Mouse (Mus musculus) NIH3T3 (cell line): ENCODE results near the gene Aip.

ENCODE experiments used
- DNase-seq: peaks from one replicate; pipeline ENCODE4 v3.0.0-alpha.2; 2012; ENCODE audit warnings: low read depth

The Aip gene

DNA sequence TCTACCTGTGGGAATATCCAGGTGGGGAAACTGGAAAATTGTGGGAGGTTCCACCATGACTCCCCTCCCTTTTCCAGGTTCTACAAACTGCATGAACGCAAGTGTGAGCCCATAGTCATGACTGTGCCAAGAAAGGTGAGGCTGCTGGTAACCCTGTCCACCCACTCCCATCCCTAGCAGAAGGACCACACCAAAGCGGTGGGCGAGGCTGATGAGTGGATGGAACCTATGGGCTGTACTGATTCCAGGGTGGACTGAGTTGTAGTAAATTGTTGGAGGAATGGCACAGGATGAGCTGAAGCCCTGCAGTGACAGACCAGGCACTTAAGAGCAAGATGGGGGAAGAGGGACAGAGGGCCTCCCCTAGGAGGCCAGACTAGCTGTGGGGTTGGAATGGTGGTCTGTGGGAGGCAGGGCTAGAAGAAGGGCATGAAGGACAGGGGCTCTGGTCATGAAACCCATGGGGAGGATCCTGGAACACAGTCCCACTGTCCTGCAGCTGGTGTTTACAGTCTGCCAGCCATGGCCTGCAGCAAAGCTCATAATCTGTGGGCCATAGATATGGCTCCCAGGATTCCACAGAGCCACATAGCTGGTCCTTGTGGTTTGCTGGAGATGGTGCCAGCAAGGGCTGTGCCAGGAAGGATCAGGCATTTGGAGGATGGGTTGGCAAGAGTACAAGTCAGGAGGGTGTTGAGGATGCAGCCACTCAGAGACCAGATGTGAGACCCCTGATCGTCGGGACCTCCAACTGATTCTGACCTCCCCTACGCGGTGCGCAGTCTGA is 27.0 kb upstream of the Aip start:
- no peak for DNase-seq

DNA sequence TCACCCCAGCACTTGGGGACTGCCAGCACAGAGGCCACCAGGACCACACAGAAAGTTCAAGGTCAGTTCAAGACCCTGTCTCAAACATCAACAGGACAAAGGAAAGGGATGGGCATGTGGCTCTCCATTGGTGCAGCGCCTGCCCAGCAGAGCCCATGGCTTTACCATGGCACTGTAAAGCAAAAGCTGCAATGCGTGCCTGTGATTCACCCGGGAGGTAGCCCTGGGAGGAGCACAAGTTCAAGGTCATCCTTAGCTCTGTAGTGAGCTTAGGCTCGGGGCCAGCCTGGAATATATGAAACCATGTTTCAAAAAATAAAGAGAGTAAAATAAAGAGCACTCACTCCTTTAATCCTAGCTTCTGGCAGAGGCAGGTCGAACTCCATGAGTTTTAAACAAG is 26.2 kb upstream of the Aip start:
- no peak for DNase-seq

DNA sequence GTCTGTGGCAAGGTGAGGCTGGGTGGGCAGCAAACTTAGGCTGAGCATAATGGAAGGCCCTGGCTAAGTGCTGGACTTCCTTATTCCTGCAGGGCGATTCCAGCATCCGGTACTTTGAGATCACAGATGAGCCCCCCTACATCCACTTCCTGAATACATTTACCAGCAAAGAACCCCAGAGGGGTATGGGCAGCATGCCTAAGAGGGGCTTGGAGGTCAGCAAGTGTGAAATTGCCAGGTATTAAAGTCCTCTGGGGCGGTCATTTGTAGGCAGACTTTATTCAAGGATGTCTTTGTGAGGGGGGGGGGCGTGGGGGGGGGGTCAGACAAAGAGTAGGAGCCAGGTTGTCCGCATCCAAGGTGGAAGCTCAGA is 25.8 kb upstream of the Aip start:
- DNase-seq = no peak

DNA sequence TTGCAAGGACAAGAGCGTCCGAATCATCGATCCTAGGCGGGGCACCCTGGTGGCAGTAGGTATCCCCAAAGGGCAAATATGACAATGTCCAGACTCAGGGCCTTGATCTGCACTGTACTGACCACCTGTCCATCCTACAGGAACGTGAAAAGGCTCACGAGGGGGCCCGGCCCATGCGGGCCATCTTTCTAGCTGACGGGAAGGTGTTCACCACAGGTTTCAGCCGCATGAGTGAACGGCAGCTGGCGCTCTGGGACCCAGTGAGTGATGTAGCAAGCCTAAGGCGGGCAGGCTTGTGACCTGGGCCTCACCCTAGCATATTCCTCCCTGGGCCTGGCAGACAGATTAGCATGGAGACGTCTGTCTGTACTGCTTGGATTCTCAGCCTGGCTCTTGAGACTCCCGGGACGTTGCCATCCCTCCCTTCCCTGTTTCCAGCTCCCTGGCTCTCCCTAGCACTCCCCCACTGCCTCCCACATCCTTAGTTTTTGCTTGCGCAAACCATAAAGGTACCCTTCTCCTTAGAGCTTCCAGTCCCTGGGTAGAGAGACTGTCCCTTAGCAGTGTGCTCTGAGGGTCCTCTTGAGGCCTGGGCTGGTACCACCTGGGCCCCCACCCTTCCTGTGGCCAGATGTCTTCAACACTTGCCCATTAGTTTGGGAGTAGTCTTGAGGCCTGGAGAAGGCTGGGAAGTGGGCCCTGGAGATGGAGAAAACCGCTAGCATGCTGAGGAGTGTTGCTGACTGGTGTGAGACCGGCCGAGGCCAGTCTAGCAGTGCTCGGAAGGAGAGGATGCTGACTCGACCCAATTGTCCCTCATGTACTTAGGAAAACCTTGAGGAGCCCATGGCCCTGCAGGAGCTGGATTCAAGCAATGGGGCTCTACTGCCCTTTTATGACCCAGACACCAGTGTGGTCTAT is 25.2 kb upstream of the Aip start:
- no peak for DNase-seq

DNA sequence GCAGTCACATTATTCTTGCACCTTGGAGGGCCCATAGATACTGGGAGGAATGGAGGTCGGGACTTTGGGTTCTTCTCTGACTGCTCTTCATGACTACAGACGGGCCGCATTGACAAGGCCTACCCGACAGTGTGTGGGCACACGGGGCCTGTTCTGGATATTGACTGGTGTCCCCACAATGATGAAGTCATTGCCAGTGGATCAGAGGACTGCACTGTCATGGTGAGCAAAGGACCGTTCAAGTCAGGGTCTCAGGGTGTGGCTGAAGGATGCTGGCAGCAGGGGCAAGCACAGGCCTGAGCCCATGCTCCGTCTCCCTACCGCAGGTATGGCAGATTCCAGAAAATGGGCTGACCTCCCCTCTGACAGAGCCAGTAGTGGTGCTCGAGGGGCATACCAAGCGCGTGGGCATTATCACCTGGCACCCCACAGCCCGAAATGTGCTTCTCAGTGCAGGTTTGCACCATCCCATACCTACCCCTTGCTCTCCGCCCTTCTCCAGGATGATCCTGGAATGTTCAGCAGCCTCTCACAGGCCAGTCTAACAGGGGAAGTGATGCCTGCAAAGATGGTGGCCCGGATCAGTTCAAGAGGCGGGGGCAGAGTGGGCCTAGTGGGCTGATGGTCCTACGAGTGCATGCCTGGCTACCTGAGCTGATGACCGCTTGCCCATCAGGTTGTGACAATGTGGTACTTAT is 24.3 kb upstream of the Aip start:
- DNase-seq = no peak

DNA sequence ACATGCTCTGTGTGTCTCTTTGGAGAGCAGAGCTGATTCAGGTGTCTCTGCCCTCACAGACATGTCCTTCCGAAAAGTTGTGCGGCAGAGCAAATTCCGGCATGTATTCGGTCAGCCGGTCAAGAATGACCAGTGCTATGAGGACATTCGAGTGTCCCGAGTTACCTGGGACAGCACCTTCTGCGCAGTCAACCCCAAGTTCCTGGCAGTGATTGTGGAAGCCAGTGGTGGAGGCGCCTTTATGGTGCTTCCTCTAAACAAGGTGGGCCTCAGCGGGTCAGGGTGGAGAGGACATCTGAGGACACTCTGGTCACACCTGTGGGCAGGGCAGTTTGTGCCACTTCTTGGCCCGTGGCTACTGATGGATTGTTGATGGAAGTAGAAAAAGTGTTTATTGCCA is 23.6 kb upstream of the Aip start:
- DNase-seq = no peak

DNA sequence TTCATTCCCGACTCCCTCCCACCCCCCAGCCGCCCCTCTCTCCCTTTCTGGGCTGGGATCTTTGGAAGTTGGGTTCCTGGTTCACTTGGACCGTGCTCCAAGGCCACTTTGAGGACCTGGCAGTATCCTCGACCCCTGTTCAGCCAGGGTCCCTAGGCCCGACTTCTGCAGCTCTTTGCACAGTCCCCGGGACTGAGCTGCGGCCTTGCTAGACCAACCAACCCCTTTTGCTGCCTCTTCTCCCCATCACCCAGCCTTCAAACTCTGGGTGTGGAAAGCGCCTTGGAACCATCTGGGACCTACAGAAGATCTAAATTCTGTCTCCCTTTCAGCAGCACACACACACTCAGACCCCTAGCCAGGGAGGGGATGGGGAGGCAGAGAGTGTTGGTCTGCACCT is 23.2 kb upstream of the Aip start:
- DNase-seq = peak; percentile 46

DNA sequence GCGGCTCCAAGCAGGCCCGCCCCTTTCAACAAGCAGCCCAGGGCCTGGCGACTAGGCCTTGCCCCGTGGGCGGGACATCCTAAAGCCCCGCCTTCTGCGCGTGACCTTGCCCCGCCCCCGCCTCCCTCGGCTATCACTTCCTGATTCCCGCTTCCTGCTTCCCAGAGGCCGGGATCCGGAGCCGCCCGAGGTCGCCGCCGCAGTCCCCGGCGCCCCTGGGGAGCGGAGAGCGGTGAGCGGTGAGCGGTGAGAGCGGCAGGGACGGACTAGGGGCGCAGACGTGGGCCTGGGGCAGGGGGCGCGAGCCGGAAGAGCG is 22.8 kb upstream of the Aip start, which contains the start of gene Coro1b:
Coro1b (plus strand) TSS at position 129 of the 316 bp plus-strand sequence.
- peak; percentile 99 for DNase-seq

DNA sequence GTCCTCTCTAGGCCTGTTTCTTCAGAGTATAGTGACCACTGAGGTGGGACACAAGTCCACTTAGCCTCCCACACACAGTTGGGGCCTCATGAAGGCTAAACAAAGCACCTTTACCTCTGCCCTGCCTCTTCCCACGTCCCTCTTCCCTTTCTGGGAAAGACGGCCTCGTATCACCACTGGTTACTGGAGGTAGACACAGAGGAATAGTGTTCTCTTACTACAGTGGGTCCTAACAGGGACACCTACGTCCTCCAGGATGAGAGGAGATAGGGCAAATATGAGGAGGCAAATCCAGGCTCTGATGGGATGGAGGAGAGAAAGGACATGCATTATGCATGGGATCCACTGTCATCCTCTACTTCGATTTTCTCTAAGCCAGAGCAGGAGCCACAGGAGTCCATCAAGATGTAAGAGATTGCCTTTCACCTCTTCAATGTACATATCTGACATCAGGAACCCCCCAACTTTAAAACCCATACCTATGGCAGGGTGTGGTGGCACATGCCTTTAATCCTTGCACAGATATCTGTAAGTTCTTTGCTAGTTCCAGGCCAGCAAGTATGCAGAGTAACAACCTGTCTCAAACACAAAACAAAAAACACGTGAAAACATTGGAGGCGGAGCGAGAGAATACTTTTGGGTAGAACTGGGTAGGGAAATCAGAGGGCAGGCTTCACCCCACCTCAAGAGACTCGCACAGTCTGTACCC is 22.3 kb upstream of the Aip start:
- no peak for DNase-seq

DNA sequence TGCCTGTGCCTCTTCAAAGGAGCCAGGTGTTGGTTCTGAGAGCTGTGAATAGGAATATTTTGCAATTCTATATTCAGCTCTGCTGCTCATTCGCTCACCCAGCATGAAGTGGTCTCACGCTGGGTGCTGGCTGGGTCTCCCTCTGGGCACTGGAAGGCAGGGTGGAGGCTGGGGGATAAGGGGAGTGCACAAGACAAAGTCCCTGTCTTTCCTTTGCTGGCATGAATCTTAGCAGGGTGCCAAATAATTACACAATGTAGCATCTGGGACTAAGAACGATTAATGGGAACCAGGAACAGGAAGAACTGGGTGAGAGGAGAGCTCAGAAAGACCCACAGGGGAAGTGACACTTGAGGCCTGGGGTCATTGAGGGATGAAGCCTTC is 21.4 kb upstream of the Aip start:
- no peak for DNase-seq

DNA sequence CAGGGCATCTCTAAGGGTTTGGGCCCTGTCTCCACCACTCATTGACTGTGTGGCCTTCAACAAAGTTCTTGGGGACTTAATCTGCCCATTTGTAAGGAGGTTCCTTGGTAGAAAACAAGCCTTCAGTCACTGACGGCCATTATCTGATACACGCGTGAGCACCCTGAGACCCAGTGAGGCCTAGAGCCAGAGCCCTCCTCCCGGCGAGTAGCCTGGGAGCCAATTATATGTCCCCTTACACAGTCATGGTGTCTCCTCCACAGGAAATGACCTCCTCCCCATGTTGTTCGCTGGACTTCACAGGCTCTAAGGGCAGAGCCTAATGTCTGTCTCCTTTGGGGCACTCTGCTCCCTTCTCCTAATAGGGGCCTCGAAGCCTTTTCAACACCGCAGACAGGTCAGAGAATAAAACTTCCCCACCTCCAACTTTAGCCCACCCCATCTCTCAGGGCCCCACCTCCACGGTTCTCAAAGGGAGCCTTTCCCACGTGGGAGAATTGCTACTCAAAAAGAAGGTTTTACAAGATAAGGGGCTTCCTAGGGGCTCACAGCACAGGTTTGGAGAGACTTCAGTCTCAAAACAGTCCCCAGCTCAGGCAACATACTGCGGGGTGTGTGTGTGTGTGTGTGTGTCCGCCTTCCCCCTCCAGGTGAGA is 20.8 kb upstream of the Aip start:
- DNase-seq = no peak

DNA sequence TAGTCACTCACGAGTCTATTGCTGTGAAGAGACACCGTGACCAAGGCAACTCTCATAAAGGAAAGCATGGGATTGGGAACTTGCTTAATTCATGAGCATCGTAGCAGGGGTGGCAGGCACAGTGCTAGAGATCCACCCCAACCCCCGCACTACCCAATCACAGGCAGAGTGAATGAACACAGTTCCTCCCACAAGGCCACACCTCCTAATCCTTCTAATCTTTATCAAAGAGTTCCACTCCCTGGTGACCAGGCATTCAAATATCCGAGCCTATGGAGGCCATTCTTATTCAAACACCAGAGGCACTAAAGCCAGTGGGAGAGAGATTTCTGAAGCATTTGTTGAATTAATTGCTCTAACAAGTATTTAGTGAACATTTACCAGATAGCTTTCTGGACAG is 20.3 kb upstream of the Aip start:
- DNase-seq = no peak

DNA sequence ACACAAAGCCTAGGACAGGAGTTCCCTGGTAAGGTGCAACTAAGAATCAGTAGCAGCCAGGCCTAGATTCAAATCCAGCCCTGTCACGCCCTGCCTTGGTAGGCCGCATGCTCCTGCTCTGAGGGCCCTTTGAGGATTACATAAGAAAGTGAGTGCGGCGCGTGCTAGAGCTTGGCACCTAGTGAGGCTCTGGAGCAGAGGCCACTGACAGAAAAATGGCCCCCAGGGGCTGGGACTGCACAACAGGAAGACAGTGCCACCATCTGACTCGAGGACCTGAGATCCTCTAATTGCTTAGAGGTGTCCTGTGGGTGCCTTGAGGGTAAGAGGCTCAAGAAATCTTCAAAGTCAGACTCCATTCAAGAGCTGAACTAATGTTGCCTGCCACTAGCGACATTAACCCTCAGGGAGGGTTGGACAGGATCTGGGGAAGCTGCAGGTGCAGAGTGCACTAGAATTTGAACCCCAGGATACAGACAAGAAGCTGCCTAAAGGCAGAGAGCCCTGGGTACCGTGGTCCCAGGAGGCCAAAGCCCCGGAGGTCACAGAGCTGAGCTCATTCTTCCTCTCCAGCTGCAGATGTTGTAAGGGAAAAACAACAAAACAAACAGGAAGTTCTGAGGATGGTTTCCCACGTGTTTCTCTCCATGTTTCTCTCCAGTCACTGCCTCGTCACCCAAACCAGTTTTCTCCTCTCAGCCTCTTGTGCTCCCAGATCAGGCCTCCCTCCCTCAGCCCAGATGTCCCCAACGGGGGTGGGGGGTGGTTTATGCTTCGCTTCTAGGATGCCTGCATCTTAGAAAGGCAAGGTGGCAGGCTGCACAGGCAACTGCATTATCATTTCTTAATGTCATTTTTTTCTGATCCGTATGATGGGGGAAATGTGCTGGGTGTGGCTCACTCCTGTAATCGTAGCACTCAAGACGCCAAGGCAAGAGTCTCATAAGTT is 19.2 kb upstream of the Aip start:
- DNase-seq = no peak

DNA sequence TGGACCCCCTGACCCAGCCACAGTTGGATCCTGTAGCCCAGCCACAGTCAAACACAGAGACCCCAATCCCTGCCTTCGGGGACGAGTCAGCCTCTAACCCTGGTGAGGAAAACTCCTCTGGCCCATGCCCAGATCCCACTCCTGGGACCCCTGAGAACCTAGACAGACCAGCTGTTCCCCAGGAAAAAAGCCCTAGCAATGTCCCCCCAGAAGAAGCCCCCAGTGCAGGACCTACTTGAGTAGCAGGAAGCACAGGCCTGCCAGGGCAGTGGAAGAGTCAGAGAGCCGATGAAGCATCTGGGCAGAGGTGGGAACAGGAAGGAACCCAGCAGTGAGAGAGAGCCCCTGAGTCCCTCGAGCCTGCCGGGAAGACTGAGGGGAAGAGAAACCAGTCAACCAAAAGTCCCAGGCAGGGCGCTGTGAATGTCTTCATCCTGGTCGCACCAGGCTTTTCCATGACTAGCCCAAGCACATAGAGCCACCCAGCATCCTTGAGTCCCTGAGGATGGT is 18.2 kb upstream of the Aip start, which contains the start of gene Cabp4:
Cabp4 (minus strand) TSS at position 275 of the 510 bp plus-strand sequence.
- DNase-seq = no peak

DNA sequence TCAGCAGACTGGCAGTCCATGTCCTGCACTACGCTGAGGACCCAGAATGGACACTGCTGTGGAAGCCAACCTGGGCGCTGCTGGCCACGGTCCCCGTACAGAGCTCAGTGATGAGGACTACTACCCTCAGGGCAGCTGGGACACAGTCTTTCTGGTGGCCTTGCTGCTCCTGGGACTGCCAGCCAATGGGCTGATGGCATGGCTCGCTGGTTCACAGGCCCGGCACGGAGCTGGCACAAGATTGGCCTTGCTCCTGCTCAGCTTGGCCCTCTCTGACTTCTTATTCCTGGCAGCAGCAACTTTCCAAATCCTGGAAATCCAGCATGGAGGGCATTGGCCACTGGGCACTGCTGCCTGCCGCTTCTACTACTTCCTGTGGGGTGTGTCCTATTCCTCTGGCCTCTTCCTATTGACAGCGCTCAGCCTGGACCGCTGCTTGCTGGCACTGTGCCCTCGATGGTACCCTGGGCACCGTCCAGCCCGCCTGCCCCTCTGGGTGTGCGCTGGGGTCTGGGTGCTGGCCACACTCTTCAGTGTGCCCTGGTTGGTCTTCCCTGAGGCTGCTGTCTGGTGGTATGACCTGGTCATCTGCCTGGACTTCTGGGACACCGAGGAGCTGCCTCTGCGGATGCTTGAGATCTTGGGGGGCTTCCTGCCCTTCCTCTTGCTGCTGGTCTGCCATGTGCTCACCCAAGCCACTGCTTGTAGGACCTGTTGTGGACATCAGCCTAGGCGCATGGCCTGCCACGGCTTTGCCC is 16.9 kb upstream of the Aip start:
- DNase-seq = no peak

DNA sequence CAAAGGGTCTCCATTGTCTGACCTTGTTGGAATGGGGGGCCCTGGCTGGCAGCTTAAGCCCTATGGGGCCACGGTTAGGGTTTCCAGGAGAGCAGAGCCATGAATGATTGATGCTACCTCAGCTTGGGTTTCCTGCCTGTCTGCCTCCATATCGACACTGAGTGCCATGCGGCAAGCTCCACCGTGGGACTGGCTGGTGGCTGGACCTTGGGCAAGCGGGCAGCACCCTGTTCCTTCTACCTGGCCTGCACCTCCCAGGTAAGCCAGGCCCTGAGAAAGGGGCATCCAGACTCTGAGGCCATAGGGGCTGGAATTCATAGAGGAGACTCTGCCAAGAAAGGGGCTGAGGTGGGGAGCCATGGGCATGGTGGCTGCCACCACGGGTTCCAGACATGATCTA is 14.5 kb upstream of the Aip start:
- no peak for DNase-seq

DNA sequence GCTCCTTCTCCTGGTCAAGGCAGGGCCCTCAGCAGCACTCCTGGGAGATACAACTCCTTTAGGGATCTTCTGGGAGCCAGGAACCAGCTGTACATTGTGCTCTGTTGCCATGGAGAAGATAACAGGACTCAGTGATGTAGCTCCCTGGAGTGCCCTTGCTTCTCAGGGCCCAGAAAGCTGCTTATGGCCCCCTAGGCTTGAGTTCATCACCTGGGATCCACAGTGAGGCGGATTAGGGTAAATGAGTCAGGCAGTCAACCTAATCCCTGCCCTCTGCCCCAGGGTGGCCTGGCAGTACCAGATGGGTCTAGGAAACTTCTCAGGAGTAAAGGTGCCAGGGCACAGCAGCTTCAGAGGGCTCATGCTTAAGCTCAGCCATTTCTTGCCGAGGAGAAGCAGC is 13.8 kb upstream of the Aip start, which contains the start of gene Gpr152:
Gpr152 (plus strand) TSS at position 342 of the 400 bp plus-strand sequence.
- DNase-seq = no peak

DNA sequence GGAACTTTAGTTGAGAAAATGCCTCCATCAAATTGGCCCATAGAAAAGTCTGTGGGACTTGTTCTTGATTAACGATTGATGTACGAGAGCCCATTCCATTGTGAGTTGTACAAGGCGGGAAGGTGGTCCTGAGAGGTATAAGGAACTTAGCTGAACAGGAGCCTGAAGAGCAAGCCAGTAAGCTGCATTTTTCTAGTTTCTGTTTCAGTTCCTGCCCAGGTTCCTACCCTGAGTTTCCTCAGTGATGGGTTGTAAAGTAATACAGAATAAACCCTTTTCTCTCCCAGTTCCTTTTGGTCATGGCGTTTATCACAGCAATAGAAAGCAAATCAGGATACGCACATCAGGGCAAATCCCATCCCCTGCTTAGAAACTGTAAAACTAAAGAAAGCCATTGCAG is 12.3 kb upstream of the Aip start:
- DNase-seq = no peak

DNA sequence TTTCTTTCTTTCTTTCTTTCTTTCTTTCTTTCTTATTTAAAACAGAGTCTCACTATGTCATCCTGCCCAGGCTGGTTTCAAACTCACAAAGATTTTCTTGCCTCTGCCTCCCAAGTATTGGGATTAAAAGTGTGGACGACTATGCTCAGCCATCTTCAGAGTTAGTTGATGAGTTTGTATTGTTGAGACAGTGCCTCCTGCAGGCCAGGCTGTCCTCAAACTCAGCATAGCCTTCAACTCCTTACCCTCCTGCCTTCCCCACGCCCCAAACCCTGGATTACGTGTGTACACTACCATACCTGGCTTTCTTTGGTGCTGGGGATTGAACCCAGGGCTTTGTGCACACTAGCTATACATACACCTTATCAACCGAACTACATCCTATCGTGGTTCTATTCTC is 10.8 kb upstream of the Aip start:
- peak; percentile 48 for DNase-seq
